Mouse (Mus musculus): ENCODE measurements at regions not wholly inside any gene's neighbourhood (a gene's known extent, or its start where the extent isn't known, plus 50 kb on each side); places are given as distances from the start of the nearest gene placed in this dataset.

GRCm38 (mm10) chr11:18478841-18479240 is 525.2 kb upstream of the Etaa1 start:
- no peak overlapping the region for H3K9ac ChIP-seq (replicated peaks)
- H3K27me3 ChIP-seq (ENCODE audit: control insufficient read depth, insufficient read depth, low read length), result no peaks in the 10 kb centered on the region
- H3K4me1 ChIP-seq (replicated peaks; ENCODE audit: control insufficient read depth in 2 of 2, insufficient read depth in 2 of 2, low read length in 1 of 2), result no peaks in the 10 kb centered on the region
- DNase-seq (ENCODE audit: low read depth in 3 of 3, low spot score in 3 of 3), result no peak
- no peak for ATAC-seq (ENCODE audit: insufficient read depth)
- H3K27ac ChIP-seq, result no peak overlapping the region
- H3K4me3 ChIP-seq (ENCODE audit: insufficient read depth in 1 of 2, low read depth in 2 of 2, low read length in 2 of 2), result no peak overlapping the region
- no peaks in the 10 kb centered on the region for H3K36me3 ChIP-seq (replicated peaks; ENCODE audit: control insufficient read depth, insufficient read depth, low read depth)
- TF ChIP-seq EP300 (IDR thresholded peaks at IDR 0.05; ENCODE audit: low read depth) (no peak), CTCF (IDR thresholded peaks at IDR 0.05; ENCODE audit: low read depth) (no peak)
- no peak overlapping the region for H3K4me2 ChIP-seq (ENCODE audit: low read depth)
- no peaks in the 10 kb centered on the region for H3K9me3 ChIP-seq (ENCODE audit: control insufficient read depth, low read length)

- H3K4me1 ChIP-seq (replicated peaks; ENCODE audit: control insufficient read depth in 2 of 2, insufficient read depth in 2 of 2, low read length in 1 of 2), result no peaks in the 10 kb centered on the region
- H3K4me3 ChIP-seq (ENCODE audit: insufficient read depth in 1 of 2, low read depth in 2 of 2, low read length in 2 of 2), result no peak overlapping the region
- ATAC-seq (ENCODE audit: insufficient read depth) (no peak), DNase-seq (ENCODE audit: low read depth in 3 of 3, low spot score in 3 of 3) (no peak)
- no peaks in the 10 kb centered on the region for H3K27me3 ChIP-seq (ENCODE audit: control insufficient read depth, insufficient read depth, low read length)
- no peak overlapping the region for H3K4me2 ChIP-seq (ENCODE audit: low read depth)
- no peak overlapping the region for H3K9ac ChIP-seq (replicated peaks)
- H3K27ac ChIP-seq, result no peak overlapping the region
- no peaks in the 10 kb centered on the region for H3K9me3 ChIP-seq (ENCODE audit: control insufficient read depth, low read length)
- TF ChIP-seq CTCF (IDR thresholded peaks at IDR 0.05; ENCODE audit: low read depth) (no peak), EP300 (IDR thresholded peaks at IDR 0.05; ENCODE audit: low read depth) (no peak)
- WGBS (ENCODE audit: insufficient replicate concordance), result 52% methylated on average over 3 of the region's 3 CpGs
- H3K36me3 ChIP-seq (replicated peaks; ENCODE audit: control insufficient read depth, insufficient read depth, low read depth), result no peaks in the 10 kb centered on the region
Observed at GRCm38 (mm10) chr11:18451271-18451670, 497.6 kb upstream of the Etaa1 start.

DNA sequence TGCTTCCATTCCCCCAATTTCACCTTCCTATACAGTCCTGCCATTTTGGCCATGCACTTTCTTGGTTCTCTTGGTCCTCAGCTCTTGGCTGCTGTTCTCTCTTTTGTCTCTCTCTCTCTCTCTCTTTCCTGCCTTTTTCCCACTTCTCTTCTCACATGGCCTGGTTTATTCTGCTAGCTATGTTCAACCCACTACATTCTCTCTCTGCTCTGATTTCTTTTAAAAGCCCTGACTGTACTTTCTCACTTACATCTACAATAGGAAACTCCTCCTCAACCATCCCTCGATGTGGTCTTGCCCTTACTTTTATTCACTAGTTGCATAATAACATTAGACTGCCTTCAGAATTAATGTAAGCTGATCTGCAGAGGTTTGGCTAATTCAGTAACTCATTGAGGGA is 495.2 kb upstream of the Etaa1 start:
- TF ChIP-seq EP300 (IDR thresholded peaks at IDR 0.05; ENCODE audit: low read depth), result no peak
- TF ChIP-seq CTCF (IDR thresholded peaks at IDR 0.05; ENCODE audit: low read depth), result no peak
- 38% methylated on average over 1 of the region's 1 CpGs for WGBS (ENCODE audit: insufficient replicate concordance)
- Histone ChIP-seq H3K4me1 (replicated peaks; ENCODE audit: control insufficient read depth in 2 of 2, insufficient read depth in 2 of 2, low read length in 1 of 2) (no peaks in the 10 kb centered on the region), H3K27me3 (ENCODE audit: control insufficient read depth, insufficient read depth, low read length) (no peaks in the 10 kb centered on the region), H3K27ac (no peak overlapping the region), H3K4me3 (ENCODE audit: insufficient read depth in 1 of 2, low read depth in 2 of 2, low read length in 2 of 2) (no peak overlapping the region), H3K9me3 (ENCODE audit: control insufficient read depth, low read length) (no peaks in the 10 kb centered on the region), H3K36me3 (replicated peaks; ENCODE audit: control insufficient read depth, insufficient read depth, low read depth) (no peaks in the 10 kb centered on the region), H3K4me2 (ENCODE audit: low read depth) (no peak overlapping the region), H3K9ac (replicated peaks) (no peak overlapping the region)
- ATAC-seq (ENCODE audit: insufficient read depth) (no peak), DNase-seq (ENCODE audit: low read depth in 3 of 3, low spot score in 3 of 3) (no peak)

DNA sequence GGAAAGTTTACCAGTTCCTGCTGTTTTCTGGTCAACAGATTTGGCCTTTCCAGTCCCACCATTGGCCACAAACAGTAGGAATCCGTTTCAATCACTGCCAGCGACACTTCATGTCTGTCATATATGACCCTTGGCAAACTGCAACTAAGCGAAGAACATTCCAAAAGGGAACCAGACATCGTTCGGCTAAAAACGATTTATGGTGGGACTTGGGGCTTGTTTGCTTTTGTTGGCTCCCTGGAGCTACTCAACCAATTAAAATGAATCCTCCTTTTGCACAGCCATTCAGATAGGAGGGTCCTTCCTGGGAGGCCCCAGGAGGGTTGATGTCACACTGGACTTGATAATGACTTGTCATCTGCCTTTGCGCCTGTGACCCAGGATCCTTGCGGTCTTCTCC is 490.9 kb upstream of the Etaa1 start:
- H3K4me3 ChIP-seq (ENCODE audit: insufficient read depth in 1 of 2, low read depth in 2 of 2, low read length in 2 of 2), result no peak overlapping the region
- no peak overlapping the region for H3K4me2 ChIP-seq (ENCODE audit: low read depth)
- no peaks in the 10 kb centered on the region for H3K27me3 ChIP-seq (ENCODE audit: control insufficient read depth, insufficient read depth, low read length)
- no peak for ATAC-seq (ENCODE audit: insufficient read depth)
- H3K27ac ChIP-seq, result no peak overlapping the region
- DNase-seq (ENCODE audit: low read depth in 3 of 3, low spot score in 3 of 3), result no peak
- H3K9me3 ChIP-seq (ENCODE audit: control insufficient read depth, low read length), result no peaks in the 10 kb centered on the region
- TF ChIP-seq CTCF (IDR thresholded peaks at IDR 0.05; ENCODE audit: low read depth) (no peak), EP300 (IDR thresholded peaks at IDR 0.05; ENCODE audit: low read depth) (no peak)
- no peaks in the 10 kb centered on the region for H3K36me3 ChIP-seq (replicated peaks; ENCODE audit: control insufficient read depth, insufficient read depth, low read depth)
- WGBS (ENCODE audit: insufficient replicate concordance), result 72% methylated on average over 8 of the region's 8 CpGs
- no peak overlapping the region for H3K9ac ChIP-seq (replicated peaks)
- no peaks in the 10 kb centered on the region for H3K4me1 ChIP-seq (replicated peaks; ENCODE audit: control insufficient read depth in 2 of 2, insufficient read depth in 2 of 2, low read length in 1 of 2)

GRCm38 (mm10) chr11:18444101-18444500 is 490.4 kb upstream of the Etaa1 start:
- H3K27ac ChIP-seq, result no peak overlapping the region
- H3K36me3 ChIP-seq (replicated peaks; ENCODE audit: control insufficient read depth, insufficient read depth, low read depth), result no peaks in the 10 kb centered on the region
- TF ChIP-seq CTCF (IDR thresholded peaks at IDR 0.05; ENCODE audit: low read depth) (no peak), EP300 (IDR thresholded peaks at IDR 0.05; ENCODE audit: low read depth) (no peak)
- WGBS (ENCODE audit: insufficient replicate concordance), result 60% methylated on average over 5 of the region's 5 CpGs
- no peak overlapping the region for H3K4me2 ChIP-seq (ENCODE audit: low read depth)
- DNase-seq (ENCODE audit: low read depth in 3 of 3, low spot score in 3 of 3), result no peak
- no peaks in the 10 kb centered on the region for H3K9me3 ChIP-seq (ENCODE audit: control insufficient read depth, low read length)
- no peak overlapping the region for H3K4me3 ChIP-seq (ENCODE audit: insufficient read depth in 1 of 2, low read depth in 2 of 2, low read length in 2 of 2)
- no peak for ATAC-seq (ENCODE audit: insufficient read depth)
- no peaks in the 10 kb centered on the region for H3K4me1 ChIP-seq (replicated peaks; ENCODE audit: control insufficient read depth in 2 of 2, insufficient read depth in 2 of 2, low read length in 1 of 2)
- no peak overlapping the region for H3K9ac ChIP-seq (replicated peaks)
- H3K27me3 ChIP-seq (ENCODE audit: control insufficient read depth, insufficient read depth, low read length), result no peaks in the 10 kb centered on the region

DNA sequence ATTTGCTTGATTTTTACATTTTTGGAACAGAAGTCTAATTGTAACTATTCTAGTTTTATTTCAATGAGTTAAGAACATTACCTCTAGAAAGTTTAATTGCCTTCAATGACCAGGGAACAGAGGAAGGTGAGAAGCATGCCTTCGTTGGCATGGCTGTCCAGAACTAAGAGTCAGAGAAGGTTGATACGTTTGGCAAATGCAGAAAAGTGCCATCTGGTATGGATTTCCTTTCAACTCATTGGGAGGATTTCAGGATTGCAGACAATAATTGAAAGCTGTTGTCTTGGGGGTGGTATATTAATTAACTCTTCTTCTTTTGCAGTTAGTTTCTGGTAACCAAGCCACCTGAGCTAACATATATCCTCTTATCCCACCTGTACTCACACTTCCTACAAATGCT is 489.5 kb upstream of the Etaa1 start:
- H3K4me1 ChIP-seq (replicated peaks; ENCODE audit: control insufficient read depth in 2 of 2, insufficient read depth in 2 of 2, low read length in 1 of 2), result no peaks in the 10 kb centered on the region
- H3K27ac ChIP-seq, result no peak overlapping the region
- no peak for ATAC-seq (ENCODE audit: insufficient read depth)
- H3K9me3 ChIP-seq (ENCODE audit: control insufficient read depth, low read length), result no peaks in the 10 kb centered on the region
- TF ChIP-seq EP300 (IDR thresholded peaks at IDR 0.05; ENCODE audit: low read depth) (no peak), CTCF (IDR thresholded peaks at IDR 0.05; ENCODE audit: low read depth) (no peak)
- WGBS (ENCODE audit: insufficient replicate concordance), result 55% methylated on average over 2 of the region's 2 CpGs
- H3K27me3 ChIP-seq (ENCODE audit: control insufficient read depth, insufficient read depth, low read length), result no peaks in the 10 kb centered on the region
- no peak overlapping the region for H3K4me3 ChIP-seq (ENCODE audit: insufficient read depth in 1 of 2, low read depth in 2 of 2, low read length in 2 of 2)
- no peak for DNase-seq (ENCODE audit: low read depth in 3 of 3, low spot score in 3 of 3)
- no peak overlapping the region for H3K9ac ChIP-seq (replicated peaks)
- H3K4me2 ChIP-seq (ENCODE audit: low read depth), result no peak overlapping the region
- no peaks in the 10 kb centered on the region for H3K36me3 ChIP-seq (replicated peaks; ENCODE audit: control insufficient read depth, insufficient read depth, low read depth)

Data from liver, embryonic 14.5 days (tissue).